Mouse (Mus musculus) fat pad, adult 2 months (tissue): ENCODE measurements at regions not wholly inside any gene's neighbourhood (a gene's known extent, or its start where the extent isn't known, plus 50 kb on each side); places are given as distances from the start of the nearest gene placed in this dataset.

Experiments
- DNase-seq: peaks from one replicate; pipeline ENCODE4 v3.0.0-alpha.2; 2011; ENCODE audit warnings: low read depth, low spot score; ENCODE audit errors: extremely low read depth

- no peak for DNase-seq
Measured at GRCm38 (mm10) chr12:92672396-92672795, 823.4 kb upstream of the Sel1l start.

- DNase-seq = no peak
Measured at GRCm38 (mm10) chr12:92646634-92647033, 797.7 kb upstream of the Sel1l start.

GRCm38 (mm10) chr12:92645006-92645624 lies 796.2 kb upstream of the Sel1l start:
- DNase-seq = no peak

GRCm38 (mm10) chr12:92619120-92619519 lies 770.2 kb upstream of the Sel1l start:
- no peak for DNase-seq

GRCm38 (mm10) chr12:92618519-92618918 lies 769.6 kb upstream of the Sel1l start:
- no peak for DNase-seq

GRCm38 (mm10) chr12:92601673-92602072 lies 752.7 kb upstream of the Sel1l start:
- DNase-seq = no peak

GRCm38 (mm10) chr12:92589725-92590124 lies 740.8 kb upstream of the Sel1l start:
- no peak for DNase-seq

GRCm38 (mm10) chr12:92589305-92589704 lies 740.3 kb upstream of the Sel1l start:
- no peak for DNase-seq

GRCm38 (mm10) chr12:92578596-92578995 lies 729.6 kb upstream of the Sel1l start:
- DNase-seq = no peak
